Mouse (Mus musculus) MEL (cell line): ENCODE data around the gene Tdp1. TPM values are rescaled to one million over a fixed set of nuclear protein-coding genes. Genes with fewer than 3 reads are reported as not detected.

ENCODE experiments used
- DNase-seq: peaks from one replicate; pipeline ENCODE4 v3.0.0; 2011; ENCODE audit warnings: low read depth, low spot score
- H3K27ac ChIP-seq: 2 replicates; pipeline ENCODE4 v1.5.1; 2012; ENCODE audit warnings: low read depth, mild to moderate bottlenecking, control low read depth, low read length, moderate library complexity; ENCODE audit not compliant: control insufficient read depth
- H3K27me3 ChIP-seq, 2 experiments: fragments of 150-350 bp in 1 of 2; sonication (generic) in 1 of 2; 2 replicates each; pipeline ENCODE4 v1.6.1; 2012; ENCODE audit warnings: low read length in 2 of 2, mild to moderate bottlenecking in 2 of 2, improper control_type of control experiment in 1 of 2, moderate library complexity in 1 of 2; ENCODE audit not compliant: insufficient read depth in 2 of 2, control insufficient read depth in 1 of 2
- H3K36me3 ChIP-seq, 2 experiments: 2 replicates each; pipeline ENCODE4 v1.6.1; 2012 to 2014; ENCODE audit warnings: low read length in 2 of 2, improper control_type of control experiment in 1 of 2, inconsistent platforms in 1 of 2, mild to moderate bottlenecking in 1 of 2; ENCODE audit not compliant: insufficient read depth in 2 of 2, control insufficient read depth in 1 of 2
- H3K4me1 ChIP-seq, 2 experiments: fragments of 150-350 bp in 1 of 2; sonication (generic) in 1 of 2; 2 replicates each; pipeline ENCODE4 v1.6.1; 2012; ENCODE audit warnings: low read length in 2 of 2, improper control_type of control experiment in 1 of 2, mild to moderate bottlenecking in 1 of 2; ENCODE audit not compliant: insufficient read depth in 2 of 2, control insufficient read depth in 1 of 2
- H3K4me3 ChIP-seq, 2 experiments: fragments of 150-350 bp in 1 of 2; sonication (generic) in 1 of 2; 2 replicates each; pipeline ENCODE4 v1.5.1; 2012; ENCODE audit warnings: low read depth in 2 of 2, low read length in 2 of 2, mild to moderate bottlenecking in 2 of 2, moderate library complexity in 2 of 2, control low read depth in 1 of 2, improper control_type of control experiment in 1 of 2; ENCODE audit not compliant: control insufficient read depth in 1 of 2, insufficient read depth in 1 of 2
- H3K79me2 ChIP-seq: 2 replicates; pipeline ENCODE4 v1.6.1; 2012; ENCODE audit warnings: mild to moderate bottlenecking, low read length, moderate library complexity; ENCODE audit not compliant: control insufficient read depth, poor library complexity, insufficient read depth
- H3K9ac ChIP-seq: 2 replicates; pipeline ENCODE4 v1.6.1; 2012; ENCODE audit warnings: low read depth, mild to moderate bottlenecking, control low read depth, low read length, moderate library complexity; ENCODE audit not compliant: control insufficient read depth, poor library complexity, severe bottlenecking
- H3K9me3 ChIP-seq: fragments of 150-350 bp; sonication (generic); replicated peaks from 2 replicates; pipeline ENCODE4 v1.6.1; 2012; ENCODE audit warnings: mild to moderate bottlenecking, low read length, improper control_type of control experiment, moderate library complexity; ENCODE audit not compliant: insufficient read depth
- E2F4 ChIP-seq: IDR thresholded peaks from 2 replicates; pipeline ENCODE4 v1.6.1; 2011; ENCODE audit warnings: low read depth, low read length, improper control_type of control experiment, borderline replicate concordance
- ELF1 ChIP-seq: IDR thresholded peaks from 2 replicates; pipeline ENCODE4 v1.6.1; 2014; ENCODE audit warnings: low read depth, mild to moderate bottlenecking, inconsistent platforms, low read length, improper control_type of control experiment, moderate library complexity
- EP300 ChIP-seq, 2 experiments: IDR thresholded peaks; 2 replicates each; pipeline ENCODE4 v1.6.1; 2011; ENCODE audit warnings: improper control_type of control experiment in 2 of 2, low read length in 2 of 2, low read depth in 1 of 2, mild to moderate bottlenecking in 1 of 2
- GABPA ChIP-seq: IDR thresholded peaks from 2 replicates; pipeline ENCODE4 v1.6.1; 2012; ENCODE audit warnings: low read depth, mild to moderate bottlenecking, inconsistent platforms, low read length, improper control_type of control experiment, moderate library complexity
- MAX ChIP-seq: IDR thresholded peaks from 2 replicates; pipeline ENCODE4 v1.6.1; 2011; ENCODE audit warnings: low read length, improper control_type of control experiment
- MAZ ChIP-seq: IDR thresholded peaks from 2 replicates; pipeline ENCODE4 v1.6.1; 2012; ENCODE audit warnings: low read depth, mild to moderate bottlenecking, inconsistent platforms, low read length, improper control_type of control experiment
- MEF2A ChIP-seq: IDR thresholded peaks from 2 replicates; pipeline ENCODE4 v1.6.1; 2014; ENCODE audit warnings: low read depth, mild to moderate bottlenecking, inconsistent platforms, low read length, improper control_type of control experiment; ENCODE audit not compliant: poor library complexity, insufficient replicate concordance, severe bottlenecking; ENCODE audit errors: extremely low read depth
- MXI1 ChIP-seq: IDR thresholded peaks from 2 replicates; pipeline ENCODE4 v1.6.1; 2011; ENCODE audit warnings: mild to moderate bottlenecking, low read depth, low read length, improper control_type of control experiment
- RCOR1 ChIP-seq: IDR thresholded peaks from 2 replicates; pipeline ENCODE4 v1.6.1; 2012; ENCODE audit warnings: low read depth, mild to moderate bottlenecking, inconsistent platforms, low read length, improper control_type of control experiment
- SMC3 ChIP-seq: IDR thresholded peaks from 2 replicates; pipeline ENCODE4 v1.6.1; 2011; ENCODE audit warnings: low read depth, low read length, improper control_type of control experiment
- TAL1 ChIP-seq: IDR thresholded peaks from 2 replicates; pipeline ENCODE4 v1.6.1; 2012; ENCODE audit warnings: mild to moderate bottlenecking, inconsistent platforms, low read length, moderate library complexity, mixed read lengths
- TCF12 ChIP-seq: IDR thresholded peaks from 2 replicates; pipeline ENCODE4 v1.6.1; 2014; ENCODE audit warnings: low read depth, mild to moderate bottlenecking, inconsistent platforms, low read length, improper control_type of control experiment, moderate library complexity
- UBTF ChIP-seq: IDR thresholded peaks from 2 replicates; pipeline ENCODE4 v1.6.1; 2012; ENCODE audit warnings: low read depth, mild to moderate bottlenecking, inconsistent platforms, low read length, improper control_type of control experiment, moderate library complexity, borderline replicate concordance; ENCODE audit not compliant: insufficient read depth
- USF1 ChIP-seq: IDR thresholded peaks from 2 replicates; pipeline ENCODE4 v1.6.1; 2014; ENCODE audit warnings: low read depth, mild to moderate bottlenecking, inconsistent platforms, low read length, improper control_type of control experiment, moderate library complexity
- USF2 ChIP-seq, 2 experiments: IDR thresholded peaks; 2 replicates each; pipeline ENCODE4 v1.6.1; 2011 to 2012; ENCODE audit warnings: improper control_type of control experiment in 2 of 2, low read length in 2 of 2, borderline replicate concordance in 1 of 2, inconsistent platforms in 1 of 2, low read depth in 1 of 2, mild to moderate bottlenecking in 1 of 2; ENCODE audit not compliant: insufficient read depth in 1 of 2
- polyA plus RNA-seq, 2 experiments: library from polyadenylated mRNA; stranded (reverse) in 1 of 2; unstranded in 1 of 2; fragments of >175 nt in 1 of 2; fragments of >200 nt in 1 of 2; gene quantifications; 2 replicates each; pipeline versions ENCODE4 v1.2.1 to v1.2.4; 2012; ENCODE audit warnings: low replicate concordance in 2 of 2, low read depth in 1 of 2; ENCODE audit not compliant: insufficient read length in 2 of 2, insufficient read depth in 1 of 2, missing spikeins in 1 of 2
- total RNA-seq: library from RNA; depleted of rRNA; stranded (reverse); fragments of 300-350 nt; gene quantifications from 2 replicates; pipeline ENCODE4 v1.2.3, GENCODE M21; 2012

Gene Tdp1
- total and polyA plus RNA-seq, 3 experiments = 33.2 to 142 (median 94.3) TPM

DNA sequence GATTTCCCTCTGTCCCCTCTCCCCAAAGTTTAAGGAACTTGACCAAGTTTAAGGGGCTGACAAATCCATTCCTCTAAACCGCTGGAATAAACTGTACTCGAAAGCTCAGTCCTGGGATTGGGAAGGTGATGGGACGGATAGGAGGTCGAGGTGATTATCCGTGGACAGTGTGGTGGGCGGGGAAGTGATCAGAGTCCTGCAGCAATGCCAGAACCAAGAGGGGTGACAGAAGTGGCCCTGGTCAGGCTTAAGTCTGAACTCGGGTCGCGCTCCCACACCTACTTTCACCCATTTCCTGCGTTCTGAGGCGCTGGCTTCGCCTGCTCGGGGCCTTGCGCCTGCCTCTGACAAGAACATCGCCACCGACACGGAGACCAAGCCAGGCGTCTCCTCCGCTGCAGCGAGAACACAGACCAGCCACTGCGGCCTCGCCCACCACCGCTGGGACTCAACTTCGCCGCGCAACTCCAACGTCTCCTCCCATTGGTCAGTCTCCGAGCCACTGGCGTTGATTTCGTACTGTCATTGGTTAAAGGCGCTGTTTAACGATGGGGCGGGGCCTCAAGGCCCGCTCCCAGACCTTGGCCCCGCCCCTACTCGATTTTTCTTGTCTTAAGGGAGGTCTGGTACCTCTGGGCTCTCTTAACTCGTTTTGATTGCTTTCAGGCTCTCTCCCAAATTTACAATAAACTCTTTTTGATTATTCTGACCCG is 1.2 kb upstream of the Tdp1 start (continued):
- TF ChIP-seq TCF12 (0 out of 2 replicates have a peak, but pooled peaks have one; percentile 33), ELF1 (peak; percentile 62; the same call in 1 of the 2 replicates), MAZ (peak; percentile 70; the same call in 1 of the 2 replicates)

GRCm38 (mm10) chr12:99883713-99884105 is 608 bp upstream of the Tdp1 start:
- Histone ChIP-seq H3K79me2 (peaks cover 5% of the 10 kb centered on the region), H3K27me3 (no peaks in the 10 kb centered on the region), H3K4me3 (peak overlapping the region; percentile 85 to 87), H3K27ac (peak overlapping the region; percentile 87), H3K9me3 (no peaks in the 10 kb centered on the region), H3K36me3 (peaks cover 0 to 7% of the 10 kb centered on the region in 2 experiments; a peak in 2 of 4 replicates), H3K9ac (peak overlapping the region; percentile 83), H3K4me1 (peaks cover 5 to 10% of the 10 kb centered on the region in 2 experiments)
- no peak for TF ChIP-seq E2F4
- no peak for TF ChIP-seq MXI1
- no peak for TF ChIP-seq MAX
- no peak for TF ChIP-seq USF1
- no peak for TF ChIP-seq MAZ
- no peak for TF ChIP-seq TAL1
- no peak for TF ChIP-seq EP300 (IDR thresholded peaks at IDR 0.05; ENCODE audit: low read depth in 1 of 2, low read length in 2 of 2)
- TF ChIP-seq MEF2A = no peak
- no peak for TF ChIP-seq USF2 (IDR thresholded peaks at IDR 0.05; ENCODE audit: borderline replicate concordance in 1 of 2, insufficient read depth in 1 of 2, low read depth in 1 of 2, low read length in 2 of 2)
- no peak for TF ChIP-seq SMC3
- TF ChIP-seq RCOR1 = no peak
- TF ChIP-seq ELF1 = no peak
- no peak for TF ChIP-seq GABPA
- TF ChIP-seq UBTF = no peak
- TF ChIP-seq TCF12 = no peak
- peak; percentile 69 for DNase-seq
